Mouse (Mus musculus): ENCODE measurements at regions not wholly inside any gene's neighbourhood (a gene's known extent, or its start where the extent isn't known, plus 50 kb on each side); places are given as distances from the start of the nearest gene placed in this dataset.

DNA sequence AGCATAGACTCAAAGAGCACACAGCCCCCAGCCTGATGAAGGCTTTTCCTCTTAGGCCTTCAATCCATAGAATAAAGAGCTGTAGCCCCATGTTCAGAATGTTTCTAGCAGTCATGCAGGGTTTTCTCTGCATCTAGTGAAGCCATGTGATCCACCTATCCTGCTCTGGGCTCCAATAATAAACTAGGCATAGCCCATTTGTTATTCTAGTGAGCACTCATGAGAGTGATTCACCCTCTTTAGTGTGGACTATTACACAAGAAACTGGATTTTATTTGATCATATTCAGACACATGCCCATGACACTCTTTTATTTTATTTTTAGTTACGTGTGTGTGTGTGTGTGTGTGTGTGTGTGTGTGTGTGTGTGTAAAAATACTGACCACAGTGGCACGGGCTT is 468.7 kb downstream of the Prss52 start:
- TF ChIP-seq POLR2A (IDR thresholded peaks at IDR 0.05; ENCODE audit: control insufficient read depth, low read depth, low read length) = no peak
- no peak for TF ChIP-seq CTCF (IDR thresholded peaks at IDR 0.05; ENCODE audit: control insufficient read depth, insufficient read depth, insufficient replicate concordance, low read depth, low read length)

Data from testis, adult 2 months (tissue).